Mouse (Mus musculus): ENCODE data around the gene Snx11.
"Not testable (repeated sequence)": the region's sequence is repeated elsewhere in the genome, so short reads cannot be mapped to it uniquely, and the experiment has no call there.

The Snx11 gene

GRCm38 (mm10) chr11:96796081-96796480, 18.7 kb upstream of the Snx11 start:
- no peak for DNase-seq (ENCODE audit: low spot score)

DNA sequence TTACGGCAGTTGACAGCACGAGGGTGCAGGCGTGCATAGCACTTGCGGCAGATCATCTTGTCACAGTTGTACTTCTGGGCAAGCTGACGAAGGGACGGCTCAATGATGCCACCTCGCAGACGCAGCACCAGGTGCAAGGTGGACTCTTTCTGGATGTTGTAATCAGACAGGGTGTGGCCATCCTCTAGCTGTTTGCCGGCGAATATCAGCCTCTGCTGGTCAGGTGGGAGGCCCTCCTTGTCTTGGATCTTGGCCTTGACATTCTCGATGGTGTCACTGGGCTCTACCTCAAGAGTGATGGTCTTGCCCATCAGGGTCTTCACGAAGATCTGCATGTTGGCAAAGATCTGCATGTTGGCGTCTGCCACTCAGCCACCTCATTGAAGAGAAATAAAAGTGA, 18.1 kb upstream of the Snx11 start:
- DNase-seq (ENCODE audit: low spot score) = no peak

GRCm38 (mm10) chr11:96790681-96791080, 13.3 kb upstream of the Snx11 start:
- no peak for DNase-seq (ENCODE audit: low spot score)

- DNase-seq (ENCODE audit: low spot score) = no peak
Measured at GRCm38 (mm10) chr11:96789990-96790389, 12.6 kb upstream of the Snx11 start.

GRCm38 (mm10) chr11:96788871-96789795, 11.8 kb upstream of the Snx11 start, which contains the start of gene Cbx1:
TSS of gene Cbx1 (plus strand) at chr11:96789127.
- DNase-seq (ENCODE audit: low spot score) = peak; percentile 91

DNA sequence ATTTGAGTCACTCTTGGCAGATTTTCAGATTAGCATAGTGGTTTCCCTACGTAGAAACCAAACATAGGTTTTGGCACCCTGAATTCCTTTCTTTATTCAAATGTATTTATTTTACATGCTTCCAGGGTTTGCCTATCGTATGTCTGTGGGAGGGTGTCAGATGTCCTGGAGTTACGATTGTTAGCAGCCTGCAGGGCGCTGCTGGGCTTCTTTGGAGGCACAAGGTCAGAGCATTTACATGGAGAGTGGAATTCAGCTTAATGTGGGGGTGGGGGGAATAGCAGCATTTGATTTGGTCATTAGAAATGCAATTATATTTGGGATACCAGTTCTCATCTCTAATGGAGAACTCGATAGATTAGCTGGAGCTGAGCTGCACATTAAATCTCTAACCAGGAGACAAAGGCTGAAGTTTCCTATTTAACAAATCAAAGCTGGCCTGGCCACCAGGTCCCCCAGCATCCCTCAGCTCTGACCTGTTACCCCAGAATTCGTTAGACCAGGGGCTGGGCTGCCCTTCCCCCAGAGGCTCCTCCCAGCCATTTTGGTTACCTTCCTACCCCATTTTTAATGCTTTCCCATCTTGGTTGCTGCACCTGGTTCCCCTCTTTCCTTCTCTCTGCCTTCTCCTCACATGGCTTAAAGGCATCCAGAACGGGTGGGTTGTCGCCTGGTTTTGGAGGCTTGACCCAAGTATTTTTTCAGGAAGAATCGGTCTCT, 9.5 kb upstream of the Snx11 start:
- no peak for DNase-seq (ENCODE audit: low spot score)

- peak; percentile 81 for DNase-seq (ENCODE audit: low spot score)
Measured at GRCm38 (mm10) chr11:96784847-96785246, 7.5 kb upstream of the Snx11 start.

DNA sequence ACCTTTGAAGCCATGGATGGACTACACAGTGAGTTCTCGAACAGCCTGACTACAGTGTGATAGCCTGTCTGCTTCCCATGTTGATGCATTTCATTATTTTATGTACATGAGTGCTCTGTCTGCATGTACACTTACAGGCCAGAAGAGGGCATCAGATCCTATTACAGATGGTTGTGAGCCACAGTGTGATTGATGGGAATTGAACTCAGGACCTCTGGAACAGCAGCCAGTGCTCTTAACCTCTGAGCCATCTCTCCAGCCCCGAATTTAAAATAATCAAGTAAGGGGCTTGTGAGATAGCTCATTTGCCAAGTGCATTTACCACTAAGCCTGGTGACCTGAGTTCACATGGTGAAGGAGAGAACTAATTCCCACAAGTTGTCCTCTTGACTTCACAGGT, 4.1 kb upstream of the Snx11 start:
- DNase-seq (ENCODE audit: low spot score) = no peak

- DNase-seq (ENCODE audit: low spot score) = no peak
Measured at GRCm38 (mm10) chr11:96780306-96780705, 2.9 kb upstream of the Snx11 start.

GRCm38 (mm10) chr11:96778061-96778627, 785 bp upstream of the Snx11 start:
- not testable (repeated sequence) for DNase-seq (ENCODE audit: low spot score)

GRCm38 (mm10) chr11:96776068-96776467, 1.3 kb downstream of the Snx11 start:
- no peak for DNase-seq (ENCODE audit: low spot score)

- no peak for DNase-seq (ENCODE audit: low spot score)
Measured at GRCm38 (mm10) chr11:96775665-96776064, 1.7 kb downstream of the Snx11 start.

- DNase-seq (ENCODE audit: low spot score) = no peak
Measured at GRCm38 (mm10) chr11:96775063-96775462, 2.3 kb downstream of the Snx11 start.

DNA sequence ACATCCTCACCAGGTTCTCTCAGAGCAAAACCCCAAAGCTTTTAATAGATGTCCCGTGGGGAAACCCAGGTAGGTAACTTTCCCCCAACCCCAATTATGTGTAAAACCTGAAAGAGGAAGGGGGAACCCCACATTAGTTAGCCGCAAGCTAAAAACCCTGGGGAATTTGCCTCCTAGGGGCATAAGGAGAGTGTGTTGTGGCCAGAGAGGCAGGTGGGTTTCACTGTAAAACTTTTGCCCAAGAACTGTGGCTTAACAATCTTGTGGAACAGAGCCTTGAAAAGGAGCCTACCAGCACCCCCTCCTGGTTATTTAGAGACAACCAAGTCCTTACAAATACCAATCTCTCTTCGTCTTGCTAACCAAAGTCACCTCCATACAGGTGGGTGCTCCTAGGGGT, 2.8 kb downstream of the Snx11 start:
- no peak for DNase-seq (ENCODE audit: low spot score)

- no peak for DNase-seq (ENCODE audit: low spot score)
Measured at GRCm38 (mm10) chr11:96772413-96772812, 4.9 kb downstream of the Snx11 start.

GRCm38 (mm10) chr11:96771274-96771975, 5.9 kb downstream of the Snx11 start:
- DNase-seq (ENCODE audit: low spot score) = no peak

GRCm38 (mm10) chr11:96768240-96768639, 9.1 kb downstream of the Snx11 start:
- no peak for DNase-seq (ENCODE audit: low spot score)

DNA sequence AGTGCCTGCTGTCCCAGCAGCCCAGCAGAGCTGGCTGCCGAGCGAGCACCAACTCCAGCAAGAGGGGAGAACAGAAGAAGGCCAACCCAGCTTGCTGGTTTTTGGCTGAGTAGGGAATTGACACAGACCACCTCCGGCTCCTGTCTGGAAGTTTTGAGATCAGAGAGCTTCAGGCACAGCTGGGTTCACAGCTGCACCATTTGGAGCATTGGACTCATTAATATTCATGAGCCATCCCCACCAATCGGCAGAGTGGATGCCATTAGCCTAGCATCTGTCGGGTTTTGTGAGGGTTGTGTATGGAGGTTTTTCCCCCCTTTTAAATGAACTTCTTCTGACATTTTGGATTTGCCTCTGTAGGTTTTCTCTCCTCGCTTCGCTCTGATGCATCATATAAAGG, 10.3 kb downstream of the Snx11 start:
- no peak for DNase-seq (ENCODE audit: low spot score)

GRCm38 (mm10) chr11:96766555-96766954, 10.8 kb downstream of the Snx11 start:
- DNase-seq (ENCODE audit: low spot score) = peak; percentile 46

- DNase-seq (ENCODE audit: low spot score) = no peak
Measured at GRCm38 (mm10) chr11:96765645-96766044, 11.7 kb downstream of the Snx11 start.

GRCm38 (mm10) chr11:96764511-96765350, 12.6 kb downstream of the Snx11 start:
- no peak for DNase-seq (ENCODE audit: low spot score)
